Mouse (Mus musculus) kidney, postnatal 10 days (tissue): ENCODE results near the gene Adra2c.

ENCODE experiments used
- DNase-seq: peaks from one replicate; pipeline ENCODE4 v3.0.0; 2021; ENCODE audit warnings: mixed read lengths

Adra2c gene

GRCm38 (mm10) chr5:35278019-35278418 is at the start of gene Adra2c:
TSS of gene Adra2c (plus strand) at chr5:35278319.
- DNase-seq = no peak

GRCm38 (mm10) chr5:35233142-35233541 is 45.0 kb upstream of the Adra2c start:
- DNase-seq = no peak

- peak; percentile 22 for DNase-seq
Measured at GRCm38 (mm10) chr5:35237757-35238156, 40.4 kb upstream of the Adra2c start.

- DNase-seq = no peak
Measured at GRCm38 (mm10) chr5:35238627-35239026, 39.5 kb upstream of the Adra2c start.

- no peak for DNase-seq
Measured at GRCm38 (mm10) chr5:35241556-35241955, 36.6 kb upstream of the Adra2c start.

GRCm38 (mm10) chr5:35244204-35244603 is 33.9 kb upstream of the Adra2c start:
- DNase-seq = peak; percentile 56

GRCm38 (mm10) chr5:35245555-35246273 is 32.4 kb upstream of the Adra2c start:
- DNase-seq = peak; percentile 51

GRCm38 (mm10) chr5:35254964-35255716 is 23.0 kb upstream of the Adra2c start:
- no peak for DNase-seq

GRCm38 (mm10) chr5:35263716-35264115 is 14.4 kb upstream of the Adra2c start:
- DNase-seq = no peak

- no peak for DNase-seq
Measured at GRCm38 (mm10) chr5:35267486-35267885, 10.6 kb upstream of the Adra2c start.

- DNase-seq = no peak
Measured at GRCm38 (mm10) chr5:35275356-35275755, 2.8 kb upstream of the Adra2c start.

GRCm38 (mm10) chr5:35278741-35279695 is 899 bp downstream of the Adra2c start:
- DNase-seq = peak; percentile 51

GRCm38 (mm10) chr5:35279696-35280001 is 1.5 kb downstream of the Adra2c start:
- no peak for DNase-seq

GRCm38 (mm10) chr5:35280002-35280782 is 2.1 kb downstream of the Adra2c start:
- peak; percentile 33 for DNase-seq

GRCm38 (mm10) chr5:35280783-35281165 is 2.7 kb downstream of the Adra2c start:
- peak; percentile 10 for DNase-seq

GRCm38 (mm10) chr5:35285281-35285680 is 7.2 kb downstream of the Adra2c start:
- DNase-seq = no peak

GRCm38 (mm10) chr5:35286190-35286589 is 8.1 kb downstream of the Adra2c start:
- no peak for DNase-seq

- DNase-seq = peak; percentile 58
Measured at GRCm38 (mm10) chr5:35299621-35300020, 21.5 kb downstream of the Adra2c start.

GRCm38 (mm10) chr5:35304191-35304590 is 26.1 kb downstream of the Adra2c start:
- DNase-seq = no peak

GRCm38 (mm10) chr5:35305332-35305731 is 27.2 kb downstream of the Adra2c start:
- DNase-seq = no peak

- no peak for DNase-seq
Measured at GRCm38 (mm10) chr5:35306692-35307091, 28.6 kb downstream of the Adra2c start.

- DNase-seq = peak; percentile 40
Measured at GRCm38 (mm10) chr5:35309853-35310252, 31.7 kb downstream of the Adra2c start.
